Mouse (Mus musculus) myocyte (in vitro differentiated cells): Measurements from ENCODE around the gene Poldip2.

Experiments
- CEBPB ChIP-seq: IDR thresholded peaks from 2 replicates; pipeline ENCODE4 v1.6.1; 2011; ENCODE audit warnings: mild to moderate bottlenecking, moderate library complexity; ENCODE audit not compliant: poor library complexity, insufficient read depth, severe bottlenecking
- E2F4 ChIP-seq: IDR thresholded peaks from one replicate; pipeline ENCODE4 v1.6.1; 2011; ENCODE audit warnings: mild to moderate bottlenecking, control low read depth, moderate library complexity; ENCODE audit not compliant: insufficient read depth
- POLR2A ChIP-seq: IDR thresholded peaks from one replicate; pipeline ENCODE4 v1.6.1; 2011; ENCODE audit warnings: low read depth, mild to moderate bottlenecking, control low read depth, moderate library complexity; ENCODE audit not compliant: insufficient read length
- POLR2AphosphoS2 ChIP-seq: IDR thresholded peaks from one replicate; pipeline ENCODE4 v1.6.1; 2011; ENCODE audit warnings: low read depth, control low read depth; ENCODE audit not compliant: insufficient read length
- TCF3 ChIP-seq: IDR thresholded peaks from one replicate; pipeline ENCODE4 v1.6.1; 2011; ENCODE audit warnings: low read depth, control low read depth; ENCODE audit not compliant: insufficient read length

GRCm38 (mm10) chr11:78500623-78501202 lies 11.3 kb upstream of the Poldip2 start:
- TF ChIP-seq POLR2A (no peak), CEBPB (no peak), TCF3 (no peak), E2F4 (no peak), POLR2AphosphoS2 (no peak)
